Mouse (Mus musculus) megakaryocyte, embryonic 14.5 days (primary cell): ENCODE results near the gene Ppp2r2c.

Experiments used
- FLI1 ChIP-seq: IDR thresholded peaks from 2 replicates; pipeline ENCODE4 v1.6.1; 2012; ENCODE audit warnings: low read length, inconsistent platforms, mixed read lengths
- GATA1 ChIP-seq: IDR thresholded peaks from 3 replicates; pipeline ENCODE4 v1.6.1; 2012; ENCODE audit warnings: mixed read lengths, low read length, inconsistent platforms, borderline replicate concordance

GRCm38 (mm10) chr5:36894070-36894469 is 25.8 kb downstream of the Ppp2r2c start:
- no peak for TF ChIP-seq GATA1
- no peak for TF ChIP-seq FLI1
